Mouse (Mus musculus) 3134 (cell line): ENCODE measurements around the gene Rcan2.
A peak's percentile ranks its signal among the peaks of the same experiment; 100 is the strongest.

Experiments
- DNase-seq: peaks from one replicate; pipeline ENCODE4 v3.0.0-alpha.2; 2011; ENCODE audit warnings: low spot score; ENCODE audit not compliant: insufficient read length; ENCODE audit errors: extremely low read depth

The Rcan2 gene

DNA sequence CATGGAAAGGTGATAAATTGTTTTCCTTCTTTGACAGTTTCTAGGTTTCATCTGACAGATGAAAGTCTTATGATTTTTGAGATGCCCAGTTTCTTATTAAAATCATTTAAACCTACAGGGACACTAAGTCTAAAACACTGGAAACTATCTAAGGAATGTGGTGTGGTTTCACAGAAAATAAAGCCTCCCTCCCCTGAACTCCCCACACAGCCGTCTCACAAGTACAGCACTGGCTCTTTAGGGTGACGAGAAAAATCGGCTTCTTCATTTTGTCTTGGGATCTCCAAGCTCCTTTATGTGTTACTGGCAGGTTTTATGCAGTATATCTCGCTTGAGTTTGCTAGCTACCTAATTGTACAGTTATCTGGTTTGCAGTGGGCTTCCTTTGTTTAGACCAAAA, 210.8 kb downstream of the Rcan2 start:
- peak; percentile 56 for DNase-seq

DNA sequence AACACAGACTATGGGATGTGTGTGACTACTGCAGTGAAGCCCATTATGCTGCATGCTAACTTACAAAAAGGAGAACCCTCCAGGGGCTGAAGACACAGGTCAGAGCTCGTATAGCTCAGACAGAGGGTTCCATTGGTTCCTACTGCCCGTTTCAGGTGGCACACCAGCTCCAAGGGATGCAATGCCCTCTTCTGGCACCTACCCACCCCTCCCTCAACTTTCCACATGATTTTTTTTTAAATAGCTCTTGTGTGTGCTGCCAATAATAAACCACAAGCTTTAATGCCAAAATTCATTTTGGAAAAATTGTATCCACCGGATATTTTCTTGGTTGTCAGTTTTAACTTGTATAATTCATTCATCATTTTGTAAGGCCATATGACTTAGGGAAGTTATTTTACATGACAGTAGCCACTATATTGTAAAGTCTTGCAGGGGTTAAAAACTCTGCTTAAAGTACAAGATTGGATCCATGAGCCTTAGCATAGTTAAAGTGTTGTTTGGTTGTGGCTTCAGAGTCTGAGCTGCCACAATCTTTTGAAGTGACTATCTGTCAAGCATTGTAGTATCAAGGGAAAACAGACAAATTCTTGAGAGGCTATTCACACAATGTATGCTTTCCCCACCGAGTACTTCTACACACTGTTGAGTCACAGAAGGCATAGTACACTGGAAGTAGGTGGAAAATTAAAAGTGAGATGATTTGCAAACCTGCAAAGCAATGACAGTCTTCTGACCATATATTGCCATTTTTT, 212.8 kb downstream of the Rcan2 start:
- DNase-seq: peak; percentile 75

GRCm38 (mm10) chr17:44016314-44016713, 215.2 kb downstream of the Rcan2 start:
- DNase-seq: no peak

- no peak for DNase-seq
These were observed 219.6 kb downstream of the Rcan2 start for GRCm38 (mm10) chr17:44020707-44021220.

GRCm38 (mm10) chr17:44023842-44024241, 222.7 kb downstream of the Rcan2 start:
- no peak for DNase-seq

GRCm38 (mm10) chr17:44025011-44025410, 223.9 kb downstream of the Rcan2 start:
- peak; percentile 62 for DNase-seq

GRCm38 (mm10) chr17:44025935-44026334, 224.8 kb downstream of the Rcan2 start:
- DNase-seq: no peak

DNA sequence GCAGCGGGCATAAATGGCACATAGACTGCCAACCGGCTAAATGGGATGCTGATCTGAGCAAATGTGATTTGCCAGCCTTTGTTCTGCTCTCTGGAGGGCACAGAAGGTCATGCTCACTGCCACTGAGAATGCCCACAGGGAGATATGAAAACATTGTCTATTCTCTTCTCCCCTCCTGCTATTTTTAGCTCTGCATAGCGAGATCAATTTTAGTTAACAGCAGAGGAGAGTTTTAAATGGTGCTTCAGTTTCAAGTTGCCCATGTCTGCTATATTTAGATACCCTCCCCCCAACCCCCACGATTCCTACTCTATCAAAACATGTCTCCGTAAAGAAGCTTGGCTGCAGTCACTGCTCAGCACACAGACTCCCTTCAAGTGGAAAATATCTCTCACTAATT, 225.2 kb downstream of the Rcan2 start:
- DNase-seq: peak; percentile 65

GRCm38 (mm10) chr17:44026786-44027185, 225.6 kb downstream of the Rcan2 start:
- DNase-seq: no peak

DNA sequence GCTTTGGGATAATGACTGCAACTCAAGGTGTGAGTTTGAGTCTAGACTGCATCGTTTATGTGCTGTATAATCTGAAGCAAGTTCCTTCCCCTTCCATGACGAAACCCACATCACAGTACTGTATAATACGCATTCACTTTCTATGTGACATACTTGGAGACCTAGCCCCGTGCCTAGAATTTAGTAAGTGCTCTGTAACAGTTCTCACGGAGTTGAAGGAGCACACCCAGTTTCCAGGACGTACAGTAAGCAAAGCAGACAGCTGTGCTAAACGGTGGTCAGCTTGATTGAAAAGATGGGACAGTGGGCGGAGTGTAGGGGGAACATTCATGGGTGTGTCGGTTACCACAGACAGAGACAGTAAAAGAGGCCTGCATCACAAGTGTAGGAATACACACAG, 226.2 kb downstream of the Rcan2 start:
- no peak for DNase-seq

GRCm38 (mm10) chr17:44029616-44030015, 228.5 kb downstream of the Rcan2 start:
- DNase-seq: peak; percentile 73

DNA sequence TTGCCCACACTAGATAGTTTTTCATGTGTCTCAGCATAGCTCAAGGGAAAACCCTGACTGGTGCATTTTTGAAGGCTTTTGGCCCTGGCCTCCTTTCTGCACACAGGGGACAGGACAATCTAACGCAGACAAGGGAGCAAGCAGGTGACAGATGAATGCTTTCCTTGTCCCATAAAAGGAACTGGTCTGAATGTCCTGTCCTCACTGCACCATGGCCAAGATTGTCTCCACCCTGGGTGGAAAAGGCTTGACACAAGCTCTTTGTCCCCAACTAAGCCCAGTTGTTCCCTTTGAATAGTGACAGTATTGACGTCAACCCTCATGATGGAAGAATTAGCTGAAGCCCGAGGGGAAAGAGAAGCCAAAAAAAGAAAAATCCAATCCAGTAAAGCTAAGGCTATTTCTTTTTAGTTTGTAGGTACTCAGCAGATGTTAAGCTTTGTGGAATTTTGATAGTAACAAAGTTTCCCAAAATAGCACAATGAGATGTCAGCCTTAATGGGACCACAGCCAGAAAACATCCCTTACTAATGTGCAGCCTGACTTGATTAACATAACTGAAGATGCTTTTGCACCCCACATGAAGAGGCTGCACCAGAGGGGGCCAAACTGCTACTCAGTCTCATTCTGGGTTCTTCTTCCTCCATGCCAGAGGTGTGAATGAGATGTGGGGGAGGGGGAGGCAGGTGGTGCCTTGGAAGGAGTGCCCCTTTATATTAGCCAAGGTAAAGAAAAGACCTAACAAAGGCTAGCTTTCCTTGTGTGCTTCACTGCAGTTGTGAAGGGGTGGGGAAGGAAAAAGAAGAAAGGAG, 229.8 kb downstream of the Rcan2 start:
- DNase-seq: no peak

DNA sequence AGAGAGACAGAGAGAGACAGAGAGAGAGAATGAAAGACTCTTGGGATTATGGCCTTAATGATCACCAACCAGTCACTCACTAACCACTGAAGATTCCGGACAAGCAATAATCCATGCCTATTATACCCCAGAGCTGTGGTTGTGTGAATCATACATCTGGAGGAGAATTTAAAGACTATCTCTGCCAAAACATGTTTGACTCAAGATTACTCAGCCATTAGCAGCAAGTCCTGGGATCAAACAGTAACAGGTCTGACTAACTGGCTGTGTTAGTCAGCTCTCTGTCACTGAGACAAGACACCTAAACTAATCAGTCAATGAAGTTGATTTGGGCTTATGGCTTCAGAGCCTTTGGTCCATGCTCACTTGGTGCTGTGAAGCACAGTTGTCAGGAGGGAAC, 233.9 kb downstream of the Rcan2 start:
- peak; percentile 77 for DNase-seq

DNA sequence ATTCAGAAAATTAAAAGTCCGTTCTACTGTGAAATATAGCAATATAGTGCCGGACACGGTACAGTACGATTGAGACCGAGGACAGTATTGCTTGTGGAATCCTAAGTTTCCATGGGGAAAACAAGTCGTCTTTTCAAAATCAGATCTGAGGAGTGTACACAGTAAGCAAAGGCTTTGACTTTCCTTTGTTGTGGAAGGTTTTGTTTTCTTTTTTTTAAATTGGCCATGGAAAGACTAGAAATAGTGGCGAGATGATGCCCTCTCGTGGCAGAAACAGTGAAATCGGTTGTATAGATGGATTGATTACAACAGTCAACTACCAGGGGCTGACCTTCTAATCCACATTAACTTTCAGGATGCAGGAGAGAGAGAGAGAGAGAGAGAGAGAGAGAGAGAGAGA, 237.5 kb downstream of the Rcan2 start:
- peak; percentile 31 for DNase-seq

DNA sequence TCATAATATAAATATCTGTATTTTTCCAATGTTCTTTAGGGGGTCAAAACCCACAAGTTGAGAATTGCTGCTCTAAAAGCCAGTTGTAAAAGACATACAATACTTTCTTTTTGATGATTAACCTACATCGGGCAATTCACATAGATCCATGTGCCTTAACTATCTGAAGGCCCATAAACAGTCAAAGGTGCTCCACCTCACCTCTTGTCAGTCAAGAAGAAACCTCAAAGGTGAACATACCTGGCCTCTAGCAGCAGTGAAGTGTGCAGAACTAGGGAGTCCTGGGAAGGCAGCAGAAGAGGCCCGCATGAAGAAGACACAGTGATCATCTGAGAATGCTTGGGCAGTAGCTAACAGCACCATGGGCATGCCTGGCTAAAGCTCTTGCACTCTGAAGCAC, 239.3 kb downstream of the Rcan2 start:
- DNase-seq: no peak

DNA sequence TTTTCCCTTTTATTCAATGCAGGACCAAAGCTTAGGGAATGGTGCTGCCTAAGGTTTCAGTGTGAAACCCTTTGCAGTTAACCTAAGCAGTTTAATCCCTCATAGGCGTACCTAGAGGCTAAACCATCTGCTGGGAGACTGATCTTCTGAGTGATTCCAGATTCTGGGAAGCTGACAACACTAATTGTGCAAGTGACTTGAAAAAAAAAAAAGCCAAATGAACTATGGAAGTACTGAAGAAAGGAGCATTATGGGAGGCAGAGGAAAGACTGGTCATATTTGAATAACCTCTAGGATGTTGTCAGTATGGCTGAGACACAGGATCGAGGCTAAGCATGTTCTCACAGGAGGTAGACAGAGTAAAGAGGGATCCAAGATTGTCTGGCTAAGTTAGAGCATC, 241.2 kb downstream of the Rcan2 start:
- DNase-seq: no peak

DNA sequence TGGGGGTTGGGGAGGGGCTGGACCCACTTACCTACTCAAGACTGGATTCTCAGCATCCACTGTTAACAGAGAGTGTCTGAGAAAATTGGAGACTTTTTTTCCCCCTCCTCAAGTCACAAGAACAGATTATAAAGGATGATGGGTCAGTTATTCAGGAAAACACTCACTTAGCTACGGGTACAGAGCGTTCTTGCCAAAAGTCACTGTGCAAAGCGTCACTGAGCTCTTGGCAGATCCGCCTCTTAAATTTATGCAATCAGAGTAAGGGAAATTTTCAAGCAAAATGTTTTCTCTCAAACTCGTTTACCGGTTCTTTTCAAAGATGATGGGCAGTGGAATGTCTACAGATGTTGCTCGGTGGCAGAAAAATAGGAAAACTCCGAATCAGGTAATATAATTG, 241.7 kb downstream of the Rcan2 start:
- DNase-seq: no peak

DNA sequence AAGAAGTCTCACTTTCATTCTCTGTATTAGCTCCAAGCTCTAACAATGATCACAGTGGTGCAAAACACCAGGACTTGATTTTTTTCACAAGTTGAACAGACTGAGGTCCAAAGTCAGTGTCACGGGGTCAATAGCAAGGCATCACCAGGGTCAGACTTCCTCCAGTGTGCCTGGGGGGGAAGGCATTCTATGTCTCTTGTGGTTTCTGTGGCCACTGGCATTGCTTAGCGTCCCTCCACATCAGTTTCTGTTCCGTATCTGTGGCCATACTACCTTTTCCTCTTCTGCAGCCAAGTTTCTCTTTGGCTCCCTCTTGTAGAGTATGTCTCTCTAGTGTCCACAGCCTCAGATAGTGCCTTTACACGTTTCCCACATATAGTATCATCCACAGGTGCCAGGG, 252.3 kb downstream of the Rcan2 start:
- no peak for DNase-seq

GRCm38 (mm10) chr17:44057123-44057522, 256.0 kb downstream of the Rcan2 start:
- DNase-seq: no peak

DNA sequence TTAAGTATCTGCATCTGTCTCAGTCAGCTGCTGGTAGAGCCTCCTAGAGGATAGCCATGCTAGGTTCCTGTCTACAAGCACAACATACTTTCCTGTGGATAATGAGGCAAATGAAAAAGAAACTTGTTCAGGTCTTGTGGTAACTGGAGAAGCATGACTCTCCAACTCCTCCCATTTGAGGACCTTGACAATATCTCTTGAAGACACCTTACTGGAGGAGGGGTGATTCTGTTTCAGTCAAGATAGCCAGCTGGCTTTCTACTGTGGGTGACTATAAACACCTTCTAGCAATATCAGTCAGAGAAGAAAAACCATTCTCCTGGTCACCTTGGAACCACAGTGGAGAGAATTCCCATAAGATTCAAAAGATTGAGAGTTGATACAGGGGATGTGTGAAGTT, 257.0 kb downstream of the Rcan2 start:
- no peak for DNase-seq

GRCm38 (mm10) chr17:44060781-44061180, 259.6 kb downstream of the Rcan2 start:
- no peak for DNase-seq
